Mouse (Mus musculus) olfactory bulb, adult 2 months (tissue): ENCODE data around the gene Hepacam.

Experiments used
- CTCF ChIP-seq: fragments of 200-500 bp; IDR thresholded peaks from 2 replicates; pipeline ENCODE4 v1.5.1; 2012; ENCODE audit warnings: low read depth, mild to moderate bottlenecking, low read length, moderate library complexity; ENCODE audit not compliant: insufficient read depth
- POLR2A ChIP-seq: fragments of 200-500 bp; IDR thresholded peaks from 2 replicates; pipeline ENCODE4 v1.6.1; 2012; ENCODE audit warnings: mild to moderate bottlenecking, low read depth, low read length, moderate library complexity; ENCODE audit not compliant: insufficient read depth

DNA sequence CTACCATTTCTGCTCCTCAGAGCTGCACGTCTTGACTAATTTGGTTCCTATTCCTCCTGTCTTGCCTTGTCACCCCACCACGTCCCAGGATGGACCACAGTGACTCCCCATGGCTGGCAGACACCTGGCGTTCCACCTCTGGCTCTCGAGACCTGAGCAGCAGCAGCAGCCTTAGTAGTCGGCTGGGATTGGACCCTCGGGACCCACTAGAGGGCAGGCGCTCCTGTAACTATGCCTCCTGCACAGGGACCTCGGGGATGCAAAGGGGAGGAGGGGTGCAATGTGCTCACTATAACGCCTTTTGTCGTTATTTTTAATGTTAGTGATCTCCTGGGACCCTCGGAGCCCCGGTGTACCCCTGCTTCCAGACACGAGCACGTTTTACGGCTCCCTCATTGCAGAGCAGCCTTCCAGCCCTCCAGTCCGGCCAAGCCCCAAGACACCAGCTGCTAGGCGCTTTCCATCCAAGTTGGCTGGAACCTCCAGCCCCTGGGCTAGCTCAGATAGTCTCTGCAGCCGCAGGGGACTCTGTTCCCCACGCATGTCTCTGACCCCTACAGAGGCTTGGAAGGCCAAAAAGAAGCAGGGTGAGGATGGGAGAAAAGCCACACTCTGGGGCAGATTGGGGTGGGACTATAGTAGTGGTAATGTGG is 40.8 kb downstream of the Hepacam start:
- TF ChIP-seq POLR2A (no peak), CTCF (0 out of 2 replicates have a peak, but pooled peaks have one; percentile 27)
